Mouse (Mus musculus) thymus, adult 2 months (tissue): ENCODE data around the gene Xxylt1.

Experiments used
- CTCF ChIP-seq: fragments of 200-500 bp; IDR thresholded peaks from 2 replicates; pipeline ENCODE4 v1.5.1; 2012; ENCODE audit warnings: mild to moderate bottlenecking, control low read depth, low read length, moderate library complexity, borderline replicate concordance; ENCODE audit not compliant: control insufficient read depth, poor library complexity, insufficient read depth; ENCODE audit errors: extremely low read depth
- POLR2A ChIP-seq: fragments of 200-500 bp; IDR thresholded peaks from 2 replicates; pipeline ENCODE4 v1.6.1; 2012; ENCODE audit warnings: mild to moderate bottlenecking, low read length, control low read depth, moderate library complexity; ENCODE audit not compliant: control insufficient read depth, poor library complexity, insufficient read depth; ENCODE audit errors: extremely low read depth

- TF ChIP-seq CTCF (no peak), POLR2A (no peak)
Observed at GRCm38 (mm10) chr16:31043136-31043535, 38.1 kb downstream of the Xxylt1 start.
